Mouse (Mus musculus) erythroblast, embryonic 14.5 days (primary cell): ENCODE data around the gene Mthfr. TPM values are rescaled to one million over a fixed set of nuclear protein-coding genes. Genes with fewer than 3 reads are reported as not detected.
"Not testable (repeated sequence)": the region's sequence is repeated elsewhere in the genome, so short reads cannot be mapped to it uniquely, and the experiment has no call there.

Source experiments
- H3K27me3 ChIP-seq: 2 replicates; pipeline ENCODE4 v1.6.1; 2012; ENCODE audit warnings: inconsistent platforms; ENCODE audit not compliant: control insufficient read depth
- H3K36me3 ChIP-seq: 2 replicates; pipeline ENCODE4 v1.6.1; 2012; ENCODE audit warnings: mild to moderate bottlenecking, inconsistent platforms; ENCODE audit not compliant: control insufficient read depth
- H3K4me1 ChIP-seq: 2 replicates; pipeline ENCODE4 v1.6.1; 2012; ENCODE audit warnings: inconsistent platforms; ENCODE audit not compliant: control insufficient read depth
- H3K4me3 ChIP-seq: replicated peaks from 2 replicates; pipeline ENCODE3; 2012; ENCODE audit warnings: moderate library complexity, mild to moderate bottlenecking, inconsistent platforms
- H3K9me3 ChIP-seq: 2 replicates; pipeline ENCODE4 v1.6.1; 2012; ENCODE audit warnings: low read length, inconsistent platforms, mixed read lengths; ENCODE audit not compliant: control insufficient read depth
- GATA1 ChIP-seq: IDR thresholded peaks from 2 replicates; pipeline ENCODE4 v1.6.1; 2012; ENCODE audit warnings: low read length, inconsistent platforms, mixed read lengths
- TAL1 ChIP-seq: IDR thresholded peaks from 3 replicates; pipeline ENCODE4 v1.6.1; 2012; ENCODE audit warnings: low read length, inconsistent platforms, mixed read lengths
- polyA plus RNA-seq: library from polyadenylated mRNA; stranded (reverse); fragments of >175 nt; gene quantifications from 2 replicates; pipeline ENCODE4 v1.2.3, GENCODE M21; 2012

Gene Mthfr
- polyA plus RNA-seq, 1 experiment: 2.8 TPM

GRCm38 (mm10) chr4:148038079-148038599 lies 738 bp upstream of the Mthfr start:
- no peak for TF ChIP-seq GATA1
- TF ChIP-seq TAL1: no peak
- Histone ChIP-seq H3K27me3 (no peaks in the 10 kb centered on the region), H3K4me3 (peak overlapping the region; percentile 88), H3K36me3 (peaks cover 16% of the 10 kb centered on the region), H3K4me1 (peaks cover 55% of the 10 kb centered on the region), H3K9me3 (no peaks in the 10 kb centered on the region)

- Histone ChIP-seq H3K36me3 (peaks cover 26% of the 10 kb centered on the region), H3K27me3 (no peaks in the 10 kb centered on the region), H3K9me3 (no peaks in the 10 kb centered on the region), H3K4me3 (peak overlapping the region; percentile 88), H3K4me1 (peaks cover 66% of the 10 kb centered on the region)
- TF ChIP-seq GATA1 (no peak), TAL1 (no peak)
Measured at GRCm38 (mm10) chr4:148039254-148040028, 564 bp downstream of the Mthfr start.

DNA sequence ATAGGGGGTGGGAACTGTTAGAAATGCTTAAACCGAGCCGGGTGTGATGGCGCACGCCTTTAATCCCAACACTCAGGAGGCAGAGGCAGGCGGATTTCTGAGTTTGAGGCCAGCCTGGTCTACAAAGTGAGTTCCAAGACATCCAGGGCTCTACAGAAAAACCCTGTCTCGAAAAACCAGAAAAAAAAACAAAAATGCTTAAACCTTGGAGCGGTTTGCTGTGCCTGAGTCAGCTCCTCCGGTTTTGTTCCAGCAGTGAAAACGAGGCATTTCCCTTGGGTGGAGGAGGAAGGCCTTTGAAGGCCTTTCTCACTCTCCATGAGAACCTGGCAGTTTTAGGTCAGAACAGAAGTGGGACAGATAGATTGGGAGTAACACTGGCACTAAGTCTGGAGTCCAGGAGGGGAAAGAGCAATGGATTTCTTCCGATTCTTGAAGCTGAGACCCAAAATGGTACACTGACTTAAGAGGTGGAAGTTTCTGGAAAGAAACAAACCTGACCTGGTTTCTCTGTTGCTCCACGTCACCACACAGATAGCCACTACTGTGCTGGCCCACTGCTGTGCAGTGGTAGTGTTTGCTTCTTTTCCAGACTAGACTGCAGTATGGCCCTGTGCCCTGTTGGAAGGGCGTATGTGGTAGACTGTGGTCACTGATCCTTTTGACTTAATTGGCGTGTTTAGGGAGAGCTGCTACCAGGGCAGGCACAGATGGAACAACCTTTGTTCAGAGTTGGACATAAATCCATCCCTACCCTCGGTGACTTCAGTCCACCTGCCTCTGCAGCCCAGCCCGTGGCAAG lies 1.4 kb downstream of the Mthfr start:
- Histone ChIP-seq H3K27me3 (no peaks in the 10 kb centered on the region), H3K9me3 (no peaks in the 10 kb centered on the region), H3K36me3 (peaks cover 33% of the 10 kb centered on the region), H3K4me3 (peak overlapping the region; percentile 88), H3K4me1 (peaks cover 74% of the 10 kb centered on the region)
- TF ChIP-seq TAL1: no peak
- TF ChIP-seq GATA1: no peak

DNA sequence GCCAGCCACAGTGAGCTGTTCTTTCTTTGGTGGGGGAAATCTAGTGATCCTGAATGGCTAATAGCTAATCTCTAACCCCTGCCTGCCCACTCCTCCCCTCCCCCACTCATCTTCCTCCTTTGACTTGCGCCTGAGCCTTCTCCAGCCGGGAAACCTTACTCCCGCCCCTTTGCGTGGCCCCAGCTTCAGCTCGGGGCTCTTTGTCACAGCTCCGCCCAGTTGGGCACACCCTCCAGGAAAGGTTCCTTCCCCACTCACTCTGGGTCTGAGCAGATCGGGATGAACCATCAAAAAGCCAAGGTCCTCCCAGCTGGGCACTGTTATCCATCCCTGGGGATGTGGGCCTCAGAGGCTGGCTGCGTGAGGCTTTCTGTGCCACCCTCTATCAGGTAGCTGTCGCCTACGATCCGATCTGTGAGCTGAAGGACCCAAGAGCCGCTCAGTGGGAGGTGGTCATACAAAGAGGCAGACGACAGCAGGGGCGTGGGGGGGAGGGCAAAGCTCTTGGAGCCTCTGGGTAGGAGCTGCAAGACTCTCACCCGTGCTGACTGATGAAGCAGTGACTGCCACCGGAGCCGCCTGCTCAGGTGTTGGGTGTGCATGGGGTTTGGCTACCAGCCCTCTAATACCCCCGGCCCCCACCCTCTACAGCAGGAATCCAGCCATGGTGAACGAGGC lies 2.2 kb downstream of the Mthfr start:
- Histone ChIP-seq H3K9me3 (no peaks in the 10 kb centered on the region), H3K27me3 (no peaks in the 10 kb centered on the region), H3K4me3 (peak overlapping the region; percentile 88), H3K4me1 (peaks cover 83% of the 10 kb centered on the region), H3K36me3 (peaks cover 42% of the 10 kb centered on the region)
- TF ChIP-seq TAL1 (no peak), GATA1 (no peak)

DNA sequence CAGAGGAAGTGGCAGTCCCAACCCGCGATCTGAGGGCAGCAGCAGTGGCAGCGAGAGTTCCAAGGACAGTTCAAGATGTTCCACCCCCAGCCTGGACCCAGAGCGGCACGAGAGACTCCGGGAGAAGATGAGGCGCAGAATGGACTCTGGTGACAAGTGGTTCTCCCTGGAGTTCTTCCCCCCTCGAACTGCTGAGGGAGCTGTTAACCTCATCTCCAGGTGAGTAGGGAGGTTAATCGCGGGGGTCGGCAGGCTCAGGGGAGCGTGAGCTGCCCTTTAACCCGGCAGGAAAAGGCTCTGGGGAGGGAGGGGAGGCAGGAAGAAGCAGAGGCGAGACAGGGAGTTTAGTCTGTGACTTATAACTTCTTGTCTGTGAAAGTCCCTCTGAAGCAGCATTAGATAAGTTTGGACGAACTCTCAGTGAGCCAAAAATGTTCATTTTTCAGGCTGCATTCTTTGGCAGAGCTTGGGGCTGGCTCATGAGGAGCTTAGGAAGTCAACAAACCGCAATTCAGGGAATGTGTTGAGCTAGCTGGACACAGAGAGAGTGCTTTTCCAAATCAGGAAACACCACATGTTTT lies 2.8 kb downstream of the Mthfr start:
- peaks cover 89% of the 10 kb centered on the region for H3K4me1 ChIP-seq
- H3K4me3 ChIP-seq: peak overlapping the region; percentile 88
- no peaks in the 10 kb centered on the region for H3K27me3 ChIP-seq
- no peaks in the 10 kb centered on the region for H3K9me3 ChIP-seq
- TF ChIP-seq GATA1: no peak
- no peak for TF ChIP-seq TAL1
- peaks cover 47% of the 10 kb centered on the region for H3K36me3 ChIP-seq

DNA sequence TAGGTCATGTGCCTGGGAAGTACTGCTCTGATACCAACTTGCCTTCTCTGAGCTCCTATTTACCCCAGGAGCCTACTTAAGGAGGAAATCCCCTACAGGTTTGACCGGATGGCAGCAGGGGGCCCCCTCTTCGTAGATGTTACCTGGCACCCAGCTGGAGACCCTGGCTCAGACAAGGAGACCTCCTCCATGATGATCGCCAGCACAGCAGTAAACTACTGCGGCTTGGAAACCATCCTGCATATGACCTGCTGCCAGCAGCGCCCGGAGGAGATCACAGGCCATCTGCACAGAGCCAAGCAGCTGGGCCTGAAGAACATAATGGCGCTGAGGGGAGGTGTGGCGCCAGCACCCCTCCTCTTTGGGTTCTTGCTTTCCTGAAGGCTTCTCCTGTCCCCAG lies 4.5 kb downstream of the Mthfr start:
- not testable (repeated sequence) for H3K9me3 ChIP-seq, H3K27me3 ChIP-seq
- Histone ChIP-seq H3K4me3 (peak overlapping the region; percentile 88), H3K4me1 (peaks cover 95% of the 10 kb centered on the region), H3K36me3 (peaks cover 63% of the 10 kb centered on the region)

DNA sequence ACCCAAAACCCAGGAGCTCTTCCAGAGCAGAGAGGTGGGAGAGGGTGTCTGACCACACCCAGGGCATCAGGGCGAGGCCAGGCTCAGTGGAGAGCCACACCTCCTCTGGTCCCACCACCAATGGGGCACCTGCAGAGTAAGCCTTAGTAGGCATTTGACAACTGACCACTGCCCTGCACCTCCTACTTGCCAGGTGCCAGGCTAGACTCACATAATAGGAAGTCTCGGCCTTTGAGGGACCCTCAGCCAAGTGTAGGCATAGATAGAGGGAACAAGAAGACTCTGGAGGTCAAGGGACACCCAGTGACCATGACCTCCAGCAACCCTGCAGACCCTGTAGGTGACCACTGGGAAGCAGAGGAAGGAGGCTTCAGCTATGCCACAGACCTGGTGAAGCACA lies 5.2 kb downstream of the Mthfr start:
- Histone ChIP-seq H3K4me1 (peaks cover 98% of the 10 kb centered on the region), H3K9me3 (no peaks in the 10 kb centered on the region), H3K27me3 (no peaks in the 10 kb centered on the region), H3K36me3 (peaks cover 71% of the 10 kb centered on the region), H3K4me3 (peak overlapping the region; percentile 44)
- TF ChIP-seq GATA1 (no peak), TAL1 (no peak)

DNA sequence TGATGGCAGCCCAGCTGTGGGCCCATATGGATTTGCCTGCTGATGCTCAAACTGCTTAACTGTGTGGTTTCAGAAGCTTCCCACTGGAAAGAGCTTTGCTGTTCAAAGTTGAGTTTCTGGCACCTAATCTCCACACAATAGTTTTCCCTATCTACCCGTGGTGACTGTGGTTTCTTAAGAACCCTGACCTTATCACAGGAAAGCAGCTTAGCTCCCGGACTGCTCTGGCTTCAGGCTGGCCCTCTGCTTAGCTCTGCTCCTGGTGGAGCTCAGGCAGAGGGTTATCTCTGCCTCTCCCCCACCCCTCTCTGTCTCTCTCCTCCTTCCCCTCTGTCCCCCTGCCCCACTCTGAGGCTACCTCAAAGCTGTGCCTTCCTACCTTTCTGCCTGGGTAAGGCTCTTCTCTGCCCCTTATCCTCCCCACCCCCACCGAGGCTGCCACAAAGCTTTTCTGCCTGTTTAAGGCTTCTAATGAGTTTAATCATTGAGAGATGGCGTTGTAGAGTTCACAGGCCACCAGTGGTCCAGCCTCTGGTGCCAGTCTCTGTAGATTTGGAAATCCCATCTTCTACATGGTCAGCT lies 7.7 kb downstream of the Mthfr start:
- H3K9me3 ChIP-seq: no peaks in the 10 kb centered on the region
- peak overlapping the region; percentile 40 for H3K4me3 ChIP-seq
- peaks cover 95% of the 10 kb centered on the region for H3K36me3 ChIP-seq
- TF ChIP-seq GATA1 (peak; percentile 73), TAL1 (peak; percentile 79)
- H3K27me3 ChIP-seq: no peaks in the 10 kb centered on the region
- peaks cover 92% of the 10 kb centered on the region for H3K4me1 ChIP-seq

DNA sequence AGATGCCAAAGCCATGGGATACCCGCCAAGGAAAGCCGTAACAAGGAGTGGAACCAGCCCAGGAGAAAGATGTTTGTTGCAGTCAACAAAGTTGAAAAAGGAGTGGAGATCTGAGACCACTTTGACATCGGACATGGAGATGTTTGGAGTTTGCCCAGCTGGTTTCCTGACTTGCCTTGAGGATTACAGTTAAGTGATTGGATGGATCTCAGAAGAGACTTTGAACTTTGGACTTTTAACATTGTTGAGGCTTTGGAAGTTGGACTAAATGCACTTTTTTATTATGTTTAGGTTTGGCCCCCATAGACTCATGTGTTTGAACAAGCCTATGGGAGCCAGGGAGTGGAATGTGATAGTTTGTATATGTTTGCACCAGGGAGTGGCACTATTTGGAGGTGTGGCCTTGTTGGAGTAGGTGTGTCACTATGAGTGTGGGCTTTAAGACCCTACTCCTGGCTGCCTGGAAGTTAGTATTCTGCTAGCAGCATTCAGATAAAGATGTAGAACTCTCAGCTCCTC lies 11.6 kb downstream of the Mthfr start:
- H3K4me3 ChIP-seq, H3K9me3 ChIP-seq, H3K27me3 ChIP-seq: not testable (repeated sequence)
- Histone ChIP-seq H3K4me1 (peaks cover 54% of the 10 kb centered on the region), H3K36me3 (peaks cover 99% of the 10 kb centered on the region)
